Mouse (Mus musculus) gastrocnemius, postnatal 4 days (tissue): Measurements from ENCODE around the gene Gpbar1. TPM values are rescaled to one million over a fixed set of nuclear protein-coding genes. Genes with fewer than 3 reads are reported as not detected.

Source experiments
- DNase-seq, 2 experiments: peaks; one replicate each; pipeline ENCODE4 v3.0.0; 2021 to 2022; ENCODE audit warnings: low spot score in 2 of 2, mixed read lengths in 2 of 2
- long read RNA-seq, 2 experiments: library from polyadenylated mRNA; stranded (forward); transcript quantifications; one replicate each; pipeline ENCODE4 v2.0.0; 2021
- total RNA-seq, 2 experiments: library from RNA; stranded (reverse); gene quantifications; 2 replicates each; pipeline ENCODE4 v1.2.3; 2021

Gene Gpbar1
- not detected for total RNA-seq
- long read RNA-seq, experiment 1 = 0 reads
- long read RNA-seq, experiment 2 = 0 reads

- DNase-seq = no peak
Observed at GRCm38 (mm10) chr1:74278538-74278937, at the start of gene Gpbar1. Gene Gpbar1, plus strand, starts transcription at chr1:74278550.

- no peak for DNase-seq
Observed at GRCm38 (mm10) chr1:74229942-74230341, 48.4 kb upstream of the Gpbar1 start.

DNA sequence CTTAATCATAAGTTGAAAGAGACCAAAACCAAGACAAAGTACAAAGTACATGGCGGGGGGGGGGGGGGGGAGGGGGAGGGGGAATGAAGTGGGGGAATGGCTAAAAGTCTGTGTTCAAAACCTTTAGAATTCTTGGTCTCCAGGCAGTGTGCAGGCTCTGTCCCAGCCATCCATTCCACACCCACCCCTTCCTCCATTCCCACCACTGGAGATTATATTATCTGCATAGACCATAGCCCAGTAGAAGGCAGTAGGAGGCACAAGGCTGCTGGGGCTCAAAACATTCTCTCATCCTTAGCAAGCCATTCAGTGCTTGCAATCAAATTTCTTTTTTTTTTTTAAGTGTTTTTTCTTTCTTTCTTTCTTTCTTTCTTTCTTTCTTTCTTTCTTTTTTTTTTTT lies 47.4 kb upstream of the Gpbar1 start:
- no peak for DNase-seq

DNA sequence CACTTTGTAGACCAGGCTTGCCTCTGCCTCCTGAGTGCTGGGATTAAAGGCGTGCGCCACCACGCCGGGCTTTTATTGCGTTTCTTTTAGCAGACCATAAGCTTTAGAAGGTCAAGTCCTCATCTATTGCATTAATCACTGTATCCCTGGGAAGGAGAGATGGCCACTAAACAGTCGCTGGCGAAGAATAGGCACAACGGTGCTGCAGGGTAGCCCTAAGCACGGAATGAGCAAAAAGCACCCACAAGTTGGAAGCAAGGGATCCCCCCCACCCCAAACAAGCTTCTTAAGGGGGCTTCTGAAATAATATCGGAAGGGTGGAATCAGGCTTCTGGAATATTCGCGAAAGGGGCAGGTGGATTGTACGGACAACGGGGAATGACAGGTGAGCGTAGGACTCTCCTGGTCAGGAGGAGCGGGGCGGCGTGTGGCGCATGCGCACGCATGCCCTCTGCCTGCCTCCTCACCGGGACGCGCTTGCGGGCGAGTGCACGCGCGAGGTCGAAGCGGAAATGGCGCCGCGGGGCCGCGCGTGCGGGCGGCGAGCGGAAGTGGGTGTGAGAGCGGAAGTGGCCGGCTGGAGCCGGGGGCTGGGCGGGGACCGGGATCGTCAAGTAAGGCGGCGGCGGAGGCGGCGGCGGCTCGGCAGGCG lies 42.3 kb upstream of the Gpbar1 start, which contains the start of gene Arpc2:
Gene Arpc2 (plus strand): TSS at position 147 of the 652 bp plus-strand sequence.
- DNase-seq = peak; percentile 96 to 97

GRCm38 (mm10) chr1:74236590-74237317 lies 41.6 kb upstream of the Gpbar1 start:
- DNase-seq = peak in 1 of 2 experiments; percentile 43

DNA sequence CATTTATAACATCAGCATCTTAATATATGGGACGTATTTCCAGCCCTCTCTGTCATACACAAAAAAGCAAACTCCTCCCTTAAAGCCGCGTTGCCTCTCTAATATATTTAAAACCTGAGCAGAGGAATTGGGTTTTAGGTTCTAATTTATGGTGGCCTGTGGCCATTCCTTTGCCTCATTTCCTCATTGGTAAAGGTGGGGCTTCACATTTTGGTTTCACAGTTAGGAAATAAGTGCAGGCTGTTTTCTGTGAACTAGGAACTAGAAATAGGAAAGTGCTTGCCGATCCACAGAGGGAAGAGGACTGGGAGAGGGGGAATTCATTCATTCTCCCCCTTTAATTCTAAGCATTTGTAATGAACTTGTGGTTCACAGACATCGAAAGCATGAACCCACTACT lies 40.7 kb upstream of the Gpbar1 start:
- DNase-seq = no peak

DNA sequence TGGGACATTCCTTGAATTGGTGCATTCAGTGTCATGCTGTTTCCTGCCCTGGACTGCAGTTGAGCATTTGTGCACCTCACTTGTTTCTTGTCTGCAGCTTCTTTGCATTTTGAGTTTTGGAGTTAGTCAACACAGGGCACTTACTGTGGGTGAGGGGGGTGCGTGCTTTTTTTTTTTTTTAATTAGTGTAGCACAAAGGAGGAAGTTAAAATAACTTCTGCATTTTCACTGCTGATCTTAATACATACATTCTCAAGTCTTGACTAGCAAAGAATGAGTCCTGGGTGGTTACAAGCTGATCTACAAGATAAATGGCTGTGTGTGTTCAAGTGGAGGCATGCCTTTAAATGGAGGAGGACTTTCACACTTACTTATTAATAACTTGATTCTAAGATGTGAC lies 40.2 kb upstream of the Gpbar1 start:
- DNase-seq = no peak

- DNase-seq = no peak
Observed at GRCm38 (mm10) chr1:74239162-74239561, 39.2 kb upstream of the Gpbar1 start.

GRCm38 (mm10) chr1:74239618-74240017 lies 38.7 kb upstream of the Gpbar1 start:
- DNase-seq = no peak

GRCm38 (mm10) chr1:74240311-74240710 lies 38.0 kb upstream of the Gpbar1 start:
- DNase-seq = no peak

DNA sequence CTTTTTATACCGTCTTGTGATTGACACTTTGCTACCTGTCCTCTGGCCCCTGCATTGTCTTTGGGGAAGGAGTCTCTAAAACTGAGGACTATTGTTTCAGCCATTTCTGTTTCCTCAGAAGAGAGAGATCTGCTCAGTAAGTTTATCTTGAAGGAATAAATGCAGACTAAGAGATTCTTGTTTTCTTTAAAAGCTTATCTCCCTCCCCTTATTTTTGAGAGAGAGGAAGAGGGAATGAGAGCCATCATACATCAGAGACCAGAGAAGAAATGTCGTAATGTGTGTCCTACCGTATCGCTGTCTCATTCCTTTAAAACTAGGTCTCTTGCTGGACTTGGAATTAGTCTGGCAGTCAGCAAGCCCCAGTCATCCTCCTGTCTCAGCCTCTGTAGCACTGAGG lies 37.5 kb upstream of the Gpbar1 start:
- DNase-seq = no peak

DNA sequence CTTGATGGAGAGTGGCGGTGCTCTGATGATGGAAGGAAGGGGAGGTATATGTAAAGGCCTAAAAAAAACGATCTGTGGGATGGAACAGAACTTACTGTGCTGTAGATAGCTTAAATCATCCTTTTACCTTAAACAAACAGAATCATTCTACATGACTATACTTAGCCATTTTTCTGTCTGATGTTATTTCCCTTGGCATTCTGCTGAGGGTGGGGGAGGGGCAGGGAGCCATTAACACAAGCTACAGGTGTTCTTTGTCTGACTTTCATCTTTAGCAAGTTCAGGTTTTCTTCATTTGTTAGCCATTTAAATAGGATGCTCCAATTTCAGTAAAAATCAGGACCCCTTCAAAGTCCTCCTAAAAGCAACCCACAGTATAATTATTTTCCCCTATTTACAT lies 32.8 kb upstream of the Gpbar1 start:
- DNase-seq = no peak

GRCm38 (mm10) chr1:74248799-74249198 lies 29.6 kb upstream of the Gpbar1 start:
- no peak for DNase-seq

- DNase-seq = no peak
Observed at GRCm38 (mm10) chr1:74249331-74249980, 28.9 kb upstream of the Gpbar1 start.

GRCm38 (mm10) chr1:74250096-74250495 lies 28.3 kb upstream of the Gpbar1 start:
- DNase-seq = no peak

DNA sequence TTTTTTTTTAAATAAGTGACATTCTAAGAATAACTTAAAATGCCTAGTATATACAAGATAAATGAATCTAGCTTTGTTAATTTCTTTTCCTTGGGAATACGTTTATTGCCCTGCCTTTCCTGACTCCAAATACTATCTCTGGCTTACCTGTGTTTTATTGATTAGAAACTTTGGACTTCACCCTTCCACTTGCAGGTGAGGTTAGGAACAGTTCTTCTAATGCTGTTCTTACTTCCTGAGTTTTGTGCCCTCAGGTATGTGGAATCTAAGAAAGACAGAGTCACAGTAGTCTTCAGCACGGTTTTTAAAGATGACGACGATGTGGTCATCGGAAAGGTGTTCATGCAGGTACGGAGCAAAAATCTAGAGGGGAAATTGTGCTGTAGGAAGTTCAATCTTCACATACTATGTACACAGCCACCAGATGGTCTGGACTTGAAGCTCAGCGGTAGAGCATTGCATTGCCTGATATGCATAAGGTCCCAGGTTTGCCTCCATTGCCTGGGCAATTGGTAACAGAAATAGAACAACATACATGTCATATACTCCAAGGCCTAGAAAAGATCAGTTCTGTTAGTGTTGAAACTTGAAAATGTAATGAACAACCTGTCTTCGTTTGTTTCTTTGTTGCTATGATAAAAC lies 22.5 kb upstream of the Gpbar1 start:
- DNase-seq = no peak

GRCm38 (mm10) chr1:74256782-74257181 lies 21.6 kb upstream of the Gpbar1 start:
- DNase-seq = no peak

DNA sequence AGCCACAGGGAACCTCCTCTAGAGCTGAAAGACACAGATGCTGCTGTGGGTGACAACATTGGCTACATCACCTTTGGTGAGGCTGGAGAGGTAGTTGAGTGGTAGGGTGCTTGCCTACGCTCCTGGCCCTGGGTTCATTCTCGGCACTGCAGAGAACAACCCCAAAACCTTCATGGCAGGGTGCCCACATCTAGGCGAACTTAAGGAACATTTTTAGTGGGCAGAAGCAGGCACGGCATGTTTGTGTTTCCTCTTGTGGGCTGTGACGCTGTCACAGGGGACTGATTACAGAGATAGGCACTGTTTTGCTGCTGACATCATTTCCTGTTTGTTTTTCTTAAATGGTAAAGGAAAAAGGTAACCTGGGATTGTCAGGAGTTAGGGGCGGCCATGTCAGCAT lies 15.8 kb upstream of the Gpbar1 start:
- no peak for DNase-seq

- DNase-seq = no peak
Observed at GRCm38 (mm10) chr1:74268750-74269149, 9.6 kb upstream of the Gpbar1 start.

DNA sequence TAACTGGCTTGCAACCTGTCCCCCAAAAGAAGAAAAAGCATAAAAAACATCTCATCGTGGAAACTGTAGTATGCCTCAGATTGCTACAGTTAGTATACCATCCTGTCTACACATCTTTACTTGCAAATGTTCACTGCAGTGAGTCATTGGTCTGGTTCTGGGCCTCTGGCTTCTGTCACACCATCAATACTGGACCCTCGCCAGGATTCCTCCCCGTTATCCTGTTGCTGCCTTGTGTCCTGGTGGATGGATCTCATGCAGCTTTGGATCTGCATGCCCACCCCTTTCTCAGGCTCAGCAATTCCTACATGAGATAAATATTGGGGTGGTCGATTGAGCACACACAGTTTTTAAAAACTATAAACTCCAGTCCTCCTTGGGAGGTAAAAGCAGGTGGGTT lies 6.7 kb upstream of the Gpbar1 start:
- no peak for DNase-seq

- DNase-seq = peak in 1 of 2 experiments; percentile 16
Observed at GRCm38 (mm10) chr1:74275015-74275414, 3.3 kb upstream of the Gpbar1 start.

- DNase-seq = no peak
Observed at GRCm38 (mm10) chr1:74277041-74277440, 1.3 kb upstream of the Gpbar1 start.
